Mouse (Mus musculus) hindbrain, embryonic 12.5 days (tissue): ENCODE measurements around the gene Kremen1. TPM values are rescaled to one million over a fixed set of nuclear protein-coding genes. Genes with fewer than 3 reads are reported as not detected.

Source experiments
- ATAC-seq: fragments of 200-750 bp; cut with Nextera tagmentation; 2 replicates; pipeline ENCODE4 v1.8.0; 2017; ENCODE audit warnings: moderate TSS enrichment; ENCODE audit not compliant: low FRiP score
- H3K27ac ChIP-seq: fragments of 300-500 bp; sonication (generic); 2 replicates; pipeline ENCODE4 v1.5.1; 2016; ENCODE audit warnings: mild to moderate bottlenecking
- H3K27me3 ChIP-seq: fragments of 300-500 bp; sonication (generic); 2 replicates; pipeline ENCODE4 v1.6.1; 2016; ENCODE audit warnings: mild to moderate bottlenecking
- H3K36me3 ChIP-seq: fragments of 300-500 bp; sonication (generic); 2 replicates; pipeline ENCODE4 v1.6.1; 2016; ENCODE audit warnings: mild to moderate bottlenecking
- H3K4me1 ChIP-seq: fragments of 300-500 bp; sonication (generic); 2 replicates; pipeline ENCODE4 v1.6.1; 2016
- H3K4me2 ChIP-seq: fragments of 300-500 bp; sonication (generic); replicated peaks from 2 replicates; pipeline ENCODE4 v1.6.1; 2016; ENCODE audit warnings: mild to moderate bottlenecking
- H3K4me3 ChIP-seq: fragments of 300-500 bp; sonication (generic); 2 replicates; pipeline ENCODE4 v1.5.1; 2016; ENCODE audit warnings: mild to moderate bottlenecking
- H3K9ac ChIP-seq: fragments of 300-500 bp; sonication (generic); 2 replicates; pipeline ENCODE4 v1.6.1; 2016; ENCODE audit warnings: mild to moderate bottlenecking, moderate library complexity
- H3K9me3 ChIP-seq: fragments of 300-500 bp; sonication (generic); replicated peaks from 2 replicates; pipeline ENCODE4 v1.6.1; 2016; ENCODE audit warnings: mild to moderate bottlenecking
- WGBS: fragments of 180-500 bp; shearing (Covaris S2); methylation state at CpG from one replicate; pipeline ENCODE4 v1.1.7; 2016; 5-methylcytosine and 5-hydroxymethylcytosine counted together
- polyA plus RNA-seq: library from polyadenylated mRNA; unstranded; fragments of >200 nt; fragmentation: Nextera tagmentation; extraction: Ambion mirVana; gene quantifications from 2 replicates; pipeline ENCODE4 v1.2.1, GENCODE M21; 2016

Gene Kremen1
- polyA plus RNA-seq, 1 experiment from 2014 or later: 18.1 TPM

GRCm38 (mm10) chr11:5179391-5179790, 82.0 kb downstream of the Kremen1 start:
- no peak overlapping the region for H3K4me2 ChIP-seq
- no peaks in the 10 kb centered on the region for H3K9me3 ChIP-seq
- ATAC-seq: no peak
- H3K9ac ChIP-seq: no peak overlapping the region
- H3K27ac ChIP-seq: no peak overlapping the region
- H3K36me3 ChIP-seq: no peaks in the 10 kb centered on the region
- peaks cover 17% of the 10 kb centered on the region for H3K4me1 ChIP-seq
- H3K27me3 ChIP-seq: no peaks in the 10 kb centered on the region; the same call in 1 of the 2 replicates
- 36% methylated on average over 8 of the region's 8 CpGs for WGBS
- no peak overlapping the region for H3K4me3 ChIP-seq

- no peak overlapping the region for H3K9ac ChIP-seq
- no peak overlapping the region for H3K4me3 ChIP-seq
- no peak for ATAC-seq
- H3K4me2 ChIP-seq: no peak overlapping the region
- no peaks in the 10 kb centered on the region for H3K36me3 ChIP-seq
- WGBS: 87% methylated on average over 12 of the region's 12 CpGs
- H3K27me3 ChIP-seq: no peaks in the 10 kb centered on the region; the same call in 1 of the 2 replicates
- no peaks in the 10 kb centered on the region for H3K9me3 ChIP-seq
- peaks cover 13% of the 10 kb centered on the region for H3K4me1 ChIP-seq
- no peak overlapping the region for H3K27ac ChIP-seq
Measured at GRCm38 (mm10) chr11:5177171-5177570, 84.2 kb downstream of the Kremen1 start.

GRCm38 (mm10) chr11:5176685-5177084, 84.7 kb downstream of the Kremen1 start:
- H3K27ac ChIP-seq: no peak overlapping the region
- no peak overlapping the region for H3K4me3 ChIP-seq
- ATAC-seq: no peak

GRCm38 (mm10) chr11:5175866-5176265, 85.5 kb downstream of the Kremen1 start:
- no peaks in the 10 kb centered on the region for H3K9me3 ChIP-seq
- no peak overlapping the region for H3K4me3 ChIP-seq
- 83% methylated on average over 2 of the region's 2 CpGs for WGBS
- H3K4me1 ChIP-seq: peaks cover 13% of the 10 kb centered on the region
- no peak for ATAC-seq
- no peak overlapping the region for H3K9ac ChIP-seq
- no peaks in the 10 kb centered on the region for H3K36me3 ChIP-seq
- H3K4me2 ChIP-seq: no peak overlapping the region
- no peaks in the 10 kb centered on the region; the same call in 1 of the 2 replicates for H3K27me3 ChIP-seq
- H3K27ac ChIP-seq: no peak overlapping the region

More at GRCm38 (mm10) chr11:5176685-5177084, 84.7 kb downstream of the Kremen1 start:
- Histone ChIP-seq H3K4me1 (peaks cover 13% of the 10 kb centered on the region), H3K9me3 (no peaks in the 10 kb centered on the region), H3K4me2 (no peak overlapping the region), H3K36me3 (no peaks in the 10 kb centered on the region), H3K27me3 (no peaks in the 10 kb centered on the region; the same call in 1 of the 2 replicates), H3K9ac (no peak overlapping the region)
- WGBS: 74% methylated on average over 8 of the region's 8 CpGs

- no peak overlapping the region for H3K27ac ChIP-seq
Measured at GRCm38 (mm10) chr11:5175141-5175540, 86.2 kb downstream of the Kremen1 start.

GRCm38 (mm10) chr11:5172861-5173260, 88.5 kb downstream of the Kremen1 start:
- Histone ChIP-seq H3K4me1 (peaks cover 6% of the 10 kb centered on the region; the same call in 1 of the 2 replicates), H3K4me2 (no peak overlapping the region), H3K36me3 (no peaks in the 10 kb centered on the region), H3K27me3 (no peaks in the 10 kb centered on the region), H3K9ac (no peak overlapping the region), H3K4me3 (no peak overlapping the region), H3K27ac (no peak overlapping the region), H3K9me3 (no peaks in the 10 kb centered on the region)
- no peak for ATAC-seq
- WGBS: 63% methylated on average over 3 of the region's 3 CpGs

More at GRCm38 (mm10) chr11:5175141-5175540, 86.2 kb downstream of the Kremen1 start:
- no peak overlapping the region for H3K9ac ChIP-seq
- H3K4me3 ChIP-seq: no peak overlapping the region
- ATAC-seq: no peak
- no peaks in the 10 kb centered on the region for H3K9me3 ChIP-seq
- H3K4me1 ChIP-seq: peaks cover 13% of the 10 kb centered on the region
- no peaks in the 10 kb centered on the region for H3K36me3 ChIP-seq
- no peaks in the 10 kb centered on the region; the same call in 1 of the 2 replicates for H3K27me3 ChIP-seq
- no peak overlapping the region for H3K4me2 ChIP-seq
- 91% methylated on average over 7 of the region's 7 CpGs for WGBS

- ATAC-seq: peak; percentile 35; the same call in 1 of the 2 replicates
- H3K9ac ChIP-seq: no peak overlapping the region
- no peak overlapping the region for H3K27ac ChIP-seq
- no peaks in the 10 kb centered on the region for H3K9me3 ChIP-seq
- WGBS: 69% methylated on average over 9 of the region's 9 CpGs
- no peak overlapping the region for H3K4me2 ChIP-seq
- H3K27me3 ChIP-seq: no peaks in the 10 kb centered on the region
- H3K4me3 ChIP-seq: no peak overlapping the region
- H3K36me3 ChIP-seq: no peaks in the 10 kb centered on the region
- H3K4me1 ChIP-seq: peaks cover 29% of the 10 kb centered on the region
Measured at GRCm38 (mm10) chr11:5167311-5167710, 94.0 kb downstream of the Kremen1 start.

- Histone ChIP-seq H3K36me3 (no peaks in the 10 kb centered on the region), H3K9ac (no peak overlapping the region), H3K9me3 (0 out of 2 replicates have a peak, but pooled peaks cover 5% of the 10 kb centered on the region), H3K4me2 (no peak overlapping the region), H3K27ac (peak overlapping the region; percentile 60; the same call in 1 of the 2 replicates), H3K4me1 (peaks cover 29% of the 10 kb centered on the region), H3K27me3 (no peaks in the 10 kb centered on the region), H3K4me3 (no peak overlapping the region)
- ATAC-seq: peak; percentile 43; the same call in 1 of the 2 replicates
- WGBS: 20% methylated on average over 8 of the region's 8 CpGs
Measured at GRCm38 (mm10) chr11:5165471-5165916, 95.9 kb downstream of the Kremen1 start.

- Histone ChIP-seq H3K4me2 (no peak overlapping the region), H3K27ac (no peak overlapping the region), H3K4me3 (no peak overlapping the region), H3K27me3 (no peaks in the 10 kb centered on the region), H3K9ac (no peak overlapping the region), H3K36me3 (no peaks in the 10 kb centered on the region), H3K4me1 (peaks cover 29% of the 10 kb centered on the region), H3K9me3 (0 out of 2 replicates have a peak, but pooled peaks cover 5% of the 10 kb centered on the region)
- WGBS: 26% methylated on average over 8 of the region's 8 CpGs
- no peak for ATAC-seq
Measured at GRCm38 (mm10) chr11:5164310-5164709, 97.0 kb downstream of the Kremen1 start.

GRCm38 (mm10) chr11:5163421-5163820, 97.9 kb downstream of the Kremen1 start:
- no peak for ATAC-seq
- no peak overlapping the region for H3K9ac ChIP-seq
- H3K27ac ChIP-seq: no peak overlapping the region
- no peaks in the 10 kb centered on the region for H3K36me3 ChIP-seq
- H3K4me2 ChIP-seq: no peak overlapping the region
- H3K4me3 ChIP-seq: no peak overlapping the region
- WGBS: 92% methylated on average over 8 of the region's 8 CpGs
- H3K4me1 ChIP-seq: peaks cover 29% of the 10 kb centered on the region
- H3K9me3 ChIP-seq: 0 out of 2 replicates have a peak, but pooled peaks cover 5% of the 10 kb centered on the region
- H3K27me3 ChIP-seq: no peaks in the 10 kb centered on the region

GRCm38 (mm10) chr11:5160722-5161485, 100.5 kb downstream of the Kremen1 start:
- no peaks in the 10 kb centered on the region for H3K27me3 ChIP-seq
- 0 out of 2 replicates have a peak, but pooled peaks cover 5% of the 10 kb centered on the region for H3K9me3 ChIP-seq
- 71% methylated on average over 17 of the region's 17 CpGs for WGBS
- H3K9ac ChIP-seq: no peak overlapping the region
- no peak for ATAC-seq
- no peaks in the 10 kb centered on the region for H3K36me3 ChIP-seq
- no peak overlapping the region for H3K4me2 ChIP-seq
- H3K4me1 ChIP-seq: peaks cover 12% of the 10 kb centered on the region
- H3K4me3 ChIP-seq: no peak overlapping the region
- H3K27ac ChIP-seq: no peak overlapping the region

GRCm38 (mm10) chr11:5158056-5158455, 103.3 kb downstream of the Kremen1 start:
- Histone ChIP-seq H3K4me1 (peaks cover 6% of the 10 kb centered on the region), H3K9ac (no peak overlapping the region), H3K27ac (no peak overlapping the region), H3K4me2 (no peak overlapping the region), H3K4me3 (no peak overlapping the region), H3K27me3 (peaks cover 2% of the 10 kb centered on the region; the same call in 1 of the 2 replicates), H3K9me3 (0 out of 2 replicates have a peak, but pooled peaks cover 5% of the 10 kb centered on the region), H3K36me3 (no peaks in the 10 kb centered on the region)
- 90% methylated on average over 11 of the region's 11 CpGs for WGBS
- no peak for ATAC-seq
